Mouse (Mus musculus) right cerebral cortex, adult 2 months (tissue): ENCODE measurements around the gene Tcte2.

Source experiments
- DNase-seq, 2 experiments: peaks; one replicate each; pipeline ENCODE4 v3.0.0; 2021 to 2022; ENCODE audit warnings: low spot score in 2 of 2

Gene Tcte2

DNA sequence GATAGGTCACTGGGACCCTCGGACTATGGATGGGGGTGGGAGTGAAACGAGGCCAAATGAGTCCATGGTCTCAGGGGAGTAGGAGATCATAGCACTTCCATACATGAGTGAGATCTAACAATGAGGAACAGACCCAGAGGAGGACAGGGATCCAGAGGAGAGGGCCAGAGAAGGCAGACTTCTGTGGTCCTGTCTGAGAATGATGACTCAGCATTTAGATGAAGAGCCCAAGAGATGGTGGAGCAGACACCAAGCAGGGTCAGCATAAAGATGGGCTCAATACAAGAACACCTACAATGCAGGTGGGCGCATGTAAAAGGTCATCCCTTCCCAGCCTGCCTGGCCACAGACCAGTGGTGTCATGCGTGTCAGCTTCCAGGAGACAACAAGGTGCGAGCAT is 41.4 kb downstream of the Tcte2 start:
- DNase-seq = no peak

DNA sequence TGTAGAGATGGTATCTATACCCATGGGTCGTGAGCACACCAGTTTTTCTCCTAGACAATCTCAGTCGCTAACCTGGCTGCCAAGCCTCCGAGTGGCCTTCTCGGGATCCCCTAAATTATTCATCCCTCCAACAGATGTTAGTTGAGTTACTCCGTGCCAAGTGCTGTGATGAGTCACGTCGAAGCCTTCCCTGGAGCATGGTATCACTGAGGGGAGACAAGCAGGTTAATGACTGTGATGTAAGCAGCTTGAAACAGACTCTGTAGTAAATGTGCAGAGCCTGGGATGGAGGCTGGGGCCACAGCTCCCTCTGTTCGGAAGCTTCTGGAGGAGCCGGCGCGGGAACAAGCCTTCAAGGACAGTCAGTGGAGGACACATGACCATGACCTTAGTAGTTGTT is 44.2 kb downstream of the Tcte2 start:
- DNase-seq = peak; percentile 26 to 45

GRCm38 (mm10) chr17:13716336-13716735 is 45.3 kb downstream of the Tcte2 start:
- no peak for DNase-seq

GRCm38 (mm10) chr17:13715511-13715910 is 46.1 kb downstream of the Tcte2 start:
- DNase-seq = no peak

DNA sequence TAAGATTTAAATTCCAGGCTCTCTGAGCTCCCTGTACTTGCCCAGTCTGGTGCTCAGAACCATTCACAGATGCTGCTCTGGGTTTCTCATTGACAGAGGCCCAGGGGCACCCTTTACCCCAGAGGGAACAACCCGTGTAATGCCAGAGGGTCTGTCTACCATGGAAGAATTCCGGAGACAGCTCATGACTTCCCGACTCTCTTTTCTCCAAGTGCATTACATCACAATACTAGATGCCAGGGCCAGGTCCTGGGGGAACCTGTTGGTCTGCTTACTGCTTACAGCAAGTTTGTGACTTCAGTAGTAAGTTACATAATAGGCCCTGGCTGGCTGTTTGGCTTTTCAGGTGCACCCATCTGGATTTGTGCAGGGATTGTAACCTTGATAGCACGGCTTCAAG is 47.0 kb downstream of the Tcte2 start:
- no peak for DNase-seq

GRCm38 (mm10) chr17:13714128-13714527 is 47.5 kb downstream of the Tcte2 start:
- no peak for DNase-seq

DNA sequence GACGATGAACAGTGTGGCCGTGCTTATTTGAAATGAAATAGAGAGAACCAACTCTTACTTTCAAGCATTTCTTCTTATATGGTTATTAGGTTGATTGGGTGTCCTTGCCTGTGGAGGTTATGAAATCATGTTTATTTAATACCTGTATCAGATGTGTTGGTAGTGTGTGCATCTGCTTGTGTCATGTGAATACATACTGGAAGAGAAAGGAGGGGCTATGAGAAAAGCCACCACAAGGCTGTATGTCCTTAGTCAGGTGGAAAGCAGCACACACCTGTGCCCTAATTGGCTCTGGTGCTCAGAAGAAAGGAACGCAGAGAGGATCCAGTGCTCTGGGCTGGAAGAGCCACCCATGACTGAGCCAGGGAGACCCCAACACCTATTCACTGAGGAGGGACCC is 49.1 kb downstream of the Tcte2 start:
- DNase-seq = no peak

- no peak for DNase-seq
These were observed 49.5 kb downstream of the Tcte2 start for GRCm38 (mm10) chr17:13712116-13712515.

GRCm38 (mm10) chr17:13711173-13711572 is 50.5 kb downstream of the Tcte2 start:
- DNase-seq = no peak

DNA sequence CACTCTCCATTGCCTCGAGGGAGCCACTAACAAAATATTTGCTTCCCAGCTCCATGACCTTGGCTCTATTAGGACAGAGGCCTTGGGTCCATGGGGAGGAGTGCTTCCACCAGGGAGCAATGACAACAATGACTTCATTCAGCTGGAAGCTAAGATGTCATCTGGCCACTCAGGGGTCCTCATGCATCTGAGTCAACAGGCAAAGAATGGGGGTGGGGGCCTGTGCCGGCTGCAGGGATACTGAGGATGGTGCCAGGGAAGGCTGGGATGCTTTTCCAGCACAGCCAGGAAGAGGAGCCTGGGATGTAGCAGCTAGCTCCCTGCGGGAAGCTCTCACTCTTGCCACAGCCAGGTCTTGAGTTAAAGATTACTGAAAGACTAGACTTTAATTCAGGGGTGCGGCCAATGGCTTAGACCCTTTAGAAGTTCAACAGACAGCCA is 56.1 kb downstream of the Tcte2 start:
- no peak for DNase-seq

DNA sequence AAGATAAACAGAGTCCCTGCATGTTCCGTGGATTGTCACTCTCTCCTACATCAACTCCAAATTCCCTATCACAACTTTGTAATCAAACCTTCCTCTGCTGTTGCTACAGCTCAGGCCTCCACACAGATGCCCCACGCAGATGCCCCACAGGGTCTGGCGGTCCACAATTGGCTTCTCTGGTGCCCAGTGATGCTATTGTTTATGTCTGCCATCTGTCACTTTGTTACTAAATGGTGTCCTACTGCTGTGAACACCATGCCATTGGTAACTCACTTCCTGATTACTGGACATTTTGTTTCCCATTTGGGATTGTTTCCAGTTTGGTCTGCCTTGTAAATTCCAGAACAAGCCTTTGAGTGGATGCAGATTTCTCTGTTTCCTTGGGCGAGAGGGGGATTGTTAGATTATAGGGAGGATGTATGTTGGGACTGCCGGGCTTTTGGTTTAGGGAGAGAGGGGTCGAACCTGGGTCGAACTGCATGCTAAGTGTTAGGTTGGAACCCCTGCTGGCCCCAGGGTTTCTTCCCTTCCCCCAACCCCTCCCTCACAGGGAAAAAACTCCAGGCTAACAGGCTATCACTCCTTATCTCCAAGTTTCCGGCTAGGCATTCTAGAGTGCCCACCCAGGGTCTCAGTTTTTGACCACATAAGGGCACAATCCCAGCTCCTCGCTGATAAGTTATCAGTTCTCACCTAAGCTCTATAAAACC is 57.9 kb downstream of the Tcte2 start:
- DNase-seq = no peak

GRCm38 (mm10) chr17:13700131-13701016 is 61.3 kb downstream of the Tcte2 start:
- DNase-seq = no peak

DNA sequence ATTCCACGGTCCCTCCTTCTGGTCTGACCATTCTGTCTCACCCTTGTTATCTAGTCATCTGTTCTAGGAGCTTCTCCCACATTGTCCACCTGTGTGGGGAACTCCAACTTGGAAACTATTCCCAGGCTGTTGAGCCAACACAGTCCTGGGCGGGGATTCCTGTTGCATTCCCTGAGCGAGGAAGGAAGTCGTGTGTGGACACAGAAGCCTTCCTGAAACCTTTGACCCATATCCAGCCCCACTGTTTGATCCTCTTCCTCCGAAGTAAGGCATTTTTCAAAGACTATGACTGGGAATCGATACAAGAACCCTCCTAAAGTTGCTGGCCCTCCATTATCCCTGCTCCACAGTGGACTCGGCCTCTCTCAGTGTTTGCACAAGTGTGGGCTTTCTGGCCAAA is 61.9 kb downstream of the Tcte2 start:
- DNase-seq = no peak

DNA sequence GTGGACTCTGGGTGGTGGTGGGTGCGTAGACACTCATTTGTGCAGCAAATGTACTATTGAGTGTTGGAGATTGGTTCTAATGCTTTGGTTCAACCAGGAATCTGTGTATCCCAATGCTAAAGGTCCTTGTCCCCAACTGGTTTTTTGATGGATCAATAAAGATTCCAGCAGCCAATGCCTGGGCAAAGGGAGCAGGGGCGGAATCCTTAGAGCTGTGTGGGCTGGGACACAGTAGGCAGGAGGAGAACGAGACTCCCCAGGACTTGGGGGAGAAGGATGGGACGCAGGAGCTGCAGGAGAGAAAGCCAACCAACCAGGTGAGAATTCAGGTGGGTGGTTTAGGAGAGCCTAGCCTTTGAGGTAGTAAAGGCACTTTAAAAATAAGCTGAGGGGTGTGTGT is 63.4 kb downstream of the Tcte2 start:
- DNase-seq = no peak

DNA sequence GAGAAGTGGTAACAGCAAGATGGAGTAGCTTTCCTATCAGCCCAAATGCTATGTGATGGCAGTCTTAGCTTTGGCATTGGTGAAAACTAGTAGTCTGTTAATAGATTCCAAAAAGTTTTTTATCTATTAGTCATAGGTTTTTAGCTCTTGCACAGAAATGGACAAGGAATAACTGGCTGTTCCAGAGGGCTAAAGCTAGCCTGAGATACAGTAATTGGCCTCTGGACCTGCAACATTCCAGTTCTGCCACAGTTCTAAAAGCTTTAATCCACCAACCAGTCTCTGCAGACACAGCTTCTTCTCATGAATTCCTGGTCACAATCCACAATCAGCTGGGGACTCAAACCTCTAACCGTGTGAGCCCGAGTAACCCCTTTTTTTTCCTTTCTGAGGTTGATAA is 64.0 kb downstream of the Tcte2 start:
- no peak for DNase-seq

DNA sequence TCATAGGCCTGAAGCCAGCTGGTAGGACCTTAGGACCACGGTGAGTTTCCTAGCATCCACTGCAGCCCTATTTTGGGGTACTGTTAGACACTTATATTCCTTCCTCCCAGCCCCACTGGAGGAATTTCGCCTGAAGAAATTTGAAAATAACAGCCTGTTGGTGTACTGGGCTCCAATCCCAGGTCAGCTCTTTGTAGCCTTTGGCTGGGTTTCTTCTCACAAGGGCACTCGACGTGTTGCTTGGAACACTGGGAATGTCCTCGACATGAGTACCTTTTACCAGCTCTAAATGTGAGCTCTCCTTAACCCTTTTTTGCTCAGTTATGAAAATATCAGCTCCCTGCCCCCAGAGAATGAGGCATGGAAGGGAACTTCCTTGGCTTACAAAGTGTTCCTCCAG is 65.7 kb downstream of the Tcte2 start:
- DNase-seq = no peak

DNA sequence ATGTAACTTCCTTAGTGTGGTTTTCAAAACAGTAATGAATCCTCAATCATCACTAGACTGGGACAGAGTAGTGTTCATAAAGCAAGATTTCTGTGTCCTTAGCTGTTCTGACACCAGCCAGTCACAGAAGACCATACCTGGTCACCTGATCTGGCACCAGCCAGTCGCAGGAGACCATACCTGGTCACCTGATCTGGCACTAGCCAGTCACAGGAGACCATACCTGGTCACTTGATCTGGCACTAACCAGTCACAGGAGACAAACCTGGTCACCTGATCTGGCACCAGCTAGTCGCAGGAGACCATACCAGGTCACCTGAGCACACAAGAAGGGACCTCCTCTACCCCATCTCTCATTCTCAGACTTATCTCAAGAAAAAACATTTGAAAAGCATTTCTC is 66.4 kb downstream of the Tcte2 start:
- no peak for DNase-seq

DNA sequence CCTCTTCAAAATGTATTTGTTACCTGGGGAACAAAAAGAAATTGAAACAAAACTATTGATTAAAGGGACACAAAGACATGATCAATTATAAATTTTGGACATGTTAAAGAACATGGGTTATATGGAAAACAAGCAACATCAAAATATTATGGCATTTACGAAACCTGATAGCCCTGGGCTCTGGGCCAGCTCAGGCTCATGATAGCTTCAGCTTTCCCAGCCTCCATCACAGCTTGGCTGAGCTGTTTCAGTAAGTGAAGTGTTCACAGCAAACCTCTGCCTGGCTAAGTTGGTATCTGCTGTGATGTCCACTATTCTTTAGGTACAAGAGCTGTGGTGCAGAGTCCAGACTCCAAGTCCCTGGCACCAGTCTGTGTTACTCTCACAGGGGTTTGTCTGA is 67.4 kb downstream of the Tcte2 start:
- no peak for DNase-seq

DNA sequence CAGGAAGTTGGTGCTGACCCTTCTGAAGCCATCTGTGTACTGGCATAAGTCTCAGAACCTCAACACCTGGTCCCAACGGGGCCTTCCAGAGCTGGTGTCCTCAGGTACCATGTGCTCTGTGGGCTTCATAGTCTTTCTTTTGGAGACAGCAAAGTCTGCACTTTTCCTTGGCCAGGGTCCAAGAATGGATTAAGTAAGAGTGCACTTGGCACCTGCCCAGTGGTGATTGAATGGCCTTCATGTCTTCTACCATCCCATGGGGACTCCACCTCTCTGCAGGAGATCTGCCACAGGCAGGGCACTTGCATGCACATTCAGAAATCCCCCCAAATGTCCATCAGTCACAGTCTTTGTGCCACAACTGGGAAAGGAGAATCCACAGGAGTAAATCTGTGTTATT is 74.0 kb downstream of the Tcte2 start:
- no peak for DNase-seq

DNA sequence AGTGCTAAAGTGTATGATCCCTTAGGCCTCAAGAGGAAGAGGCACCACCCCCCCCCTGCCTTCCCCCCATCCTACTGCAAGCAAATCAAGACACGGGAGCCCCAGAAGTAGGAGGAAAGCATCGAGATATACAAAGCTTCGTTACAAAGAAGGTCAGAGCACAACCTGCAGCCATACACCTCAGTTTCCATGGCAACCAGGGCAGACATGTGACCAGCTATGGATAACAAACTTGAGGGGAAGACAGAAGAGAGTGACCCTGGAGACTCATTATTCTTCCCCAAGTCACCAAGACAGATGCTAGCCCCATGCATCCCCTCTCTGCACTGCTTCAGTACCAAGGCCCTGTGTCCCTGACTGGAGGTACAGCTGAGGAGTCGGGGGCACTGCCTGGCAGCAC is 74.5 kb downstream of the Tcte2 start:
- no peak for DNase-seq

DNA sequence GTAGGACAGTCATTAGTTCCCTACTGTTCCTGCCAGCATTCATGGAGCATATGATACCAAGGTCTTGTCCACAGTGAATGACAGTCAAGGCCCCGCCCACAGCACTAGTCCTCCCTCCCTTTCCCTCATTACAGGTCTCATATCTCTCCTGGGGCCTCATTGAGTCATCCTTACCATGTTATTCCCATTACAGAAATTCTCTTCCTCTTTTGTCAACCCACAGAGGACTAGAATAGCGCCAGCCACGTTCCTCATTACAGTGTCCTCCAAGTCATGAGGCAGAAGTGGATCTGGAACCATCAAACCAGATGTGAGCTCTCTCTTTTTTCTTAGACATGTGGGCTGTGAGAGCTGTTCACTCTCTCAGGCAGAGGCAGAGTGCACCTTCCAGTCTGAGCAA is 76.0 kb downstream of the Tcte2 start:
- peak in 1 of 2 experiments; percentile 26 for DNase-seq

DNA sequence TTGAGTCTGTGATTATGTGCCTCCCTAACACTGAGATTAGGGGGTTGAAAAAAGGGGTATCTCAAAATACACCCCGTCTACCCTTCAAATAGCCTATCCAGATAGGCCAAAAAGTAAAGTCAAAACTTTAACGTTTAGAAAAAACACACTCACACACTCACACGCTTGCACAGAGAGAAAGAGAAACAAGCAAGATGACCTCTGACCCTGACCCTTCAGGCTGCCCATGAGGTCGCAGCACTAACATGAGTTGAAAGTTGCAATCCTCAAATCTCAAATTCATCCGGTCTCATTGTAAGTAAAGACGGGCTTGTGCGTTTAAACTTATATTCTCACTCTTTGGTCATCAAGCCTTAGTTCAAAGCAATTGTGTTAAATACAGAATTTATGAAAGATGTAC is 77.4 kb downstream of the Tcte2 start:
- no peak for DNase-seq
